Mouse (Mus musculus) embryonic fibroblast, embryonic 13.5 days (primary cell): ENCODE results near the gene Tbl1x.

Experiments used
- CTCF ChIP-seq: IDR thresholded peaks from 2 replicates; pipeline ENCODE4 v1.5.1; 2011; ENCODE audit warnings: mild to moderate bottlenecking, control low read depth, low read length, moderate library complexity, borderline replicate concordance; ENCODE audit not compliant: insufficient read depth
- POLR2A ChIP-seq: IDR thresholded peaks from 2 replicates; pipeline ENCODE4 v1.6.1; 2011; ENCODE audit warnings: low read depth, mild to moderate bottlenecking, control low read depth, low read length, moderate library complexity

DNA sequence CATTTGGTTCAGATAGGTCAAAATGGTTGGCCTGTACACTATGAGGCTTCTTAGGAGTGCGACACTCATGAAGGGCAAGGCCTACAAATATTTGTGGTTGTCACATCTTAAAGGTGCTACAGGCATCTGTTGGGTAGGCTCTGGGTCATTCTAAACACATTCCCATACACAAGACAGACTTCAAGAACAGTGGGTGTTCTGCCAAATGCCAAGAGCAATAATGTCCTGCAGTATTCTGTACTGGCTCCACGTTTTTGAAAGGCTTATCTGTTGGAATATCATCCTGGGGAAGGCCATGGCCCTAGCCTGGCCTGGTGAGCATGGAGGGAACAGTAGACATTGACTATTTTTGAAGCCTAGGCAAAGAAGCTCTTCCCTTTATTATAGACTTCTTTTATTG lies 87.9 kb downstream of the Tbl1x start:
- TF ChIP-seq CTCF (no peak), POLR2A (no peak)
